Mouse (Mus musculus) right cerebral cortex, postnatal 4 days (tissue): ENCODE results near the gene Etfrf1.

Experiments used
- DNase-seq: peaks from one replicate; pipeline ENCODE4 v3.0.0-alpha.2; 2022

The Etfrf1 gene

GRCm38 (mm10) chr6:145226296-145226695, 15.4 kb downstream of the Etfrf1 start:
- DNase-seq: no peak

DNA sequence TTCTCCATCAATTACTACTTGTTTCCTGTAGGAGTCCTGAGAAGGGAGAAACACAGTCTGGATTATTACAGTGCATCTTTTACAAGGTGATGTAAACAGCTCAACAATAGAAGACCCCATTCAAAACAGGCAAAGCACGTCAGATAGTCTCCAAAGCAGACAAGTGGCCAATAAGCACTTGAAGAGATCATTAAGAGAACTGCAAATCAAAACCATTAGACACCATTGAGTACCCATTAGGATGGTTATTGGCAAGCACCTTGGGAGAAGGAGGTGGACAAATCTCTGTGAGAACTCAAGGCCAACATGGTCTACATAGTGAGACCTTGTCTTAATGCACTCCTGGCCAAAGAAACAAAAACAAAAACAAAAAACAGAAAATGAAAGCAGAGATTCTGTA, 23.5 kb downstream of the Etfrf1 start:
- no peak for DNase-seq

DNA sequence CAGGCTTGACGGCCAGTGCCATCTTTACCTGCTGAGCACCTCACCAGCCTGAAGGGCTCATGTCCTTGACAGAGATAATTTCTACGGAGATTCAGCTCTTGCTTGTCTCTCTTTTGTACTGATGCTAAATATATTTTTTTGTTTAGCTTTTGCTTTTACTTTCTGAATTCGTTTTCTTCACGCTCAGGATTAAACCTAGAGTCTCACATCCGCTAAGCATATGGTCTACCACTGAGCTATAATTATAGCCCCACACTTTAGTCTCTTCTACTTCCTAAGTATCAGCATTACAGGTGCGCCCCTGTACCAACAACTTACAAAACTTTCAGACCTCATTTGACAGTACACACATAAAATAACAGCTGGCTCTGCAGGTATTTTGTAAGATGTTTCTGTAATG, 24.4 kb downstream of the Etfrf1 start:
- DNase-seq: no peak

DNA sequence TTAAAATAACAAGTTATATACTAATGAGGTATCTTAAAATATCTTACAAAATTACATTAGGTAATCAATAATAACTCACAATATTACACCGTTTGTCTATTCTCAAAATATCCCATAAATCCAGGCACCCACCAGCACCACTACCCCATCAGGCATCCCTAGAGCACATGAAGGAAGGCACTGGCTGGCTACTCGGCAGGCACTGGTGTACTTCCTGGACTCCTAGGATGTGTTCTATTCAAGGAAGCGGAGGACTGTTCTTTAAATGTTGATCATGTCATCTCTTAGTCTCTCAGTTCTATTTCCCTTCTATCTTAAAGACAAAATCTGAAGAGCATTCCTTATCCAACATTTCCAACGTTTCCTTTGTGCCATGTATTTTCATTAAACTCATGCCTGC, 26.2 kb downstream of the Etfrf1 start:
- DNase-seq: no peak

- DNase-seq: no peak
Measured at GRCm38 (mm10) chr6:145240285-145240684, 29.4 kb downstream of the Etfrf1 start.

DNA sequence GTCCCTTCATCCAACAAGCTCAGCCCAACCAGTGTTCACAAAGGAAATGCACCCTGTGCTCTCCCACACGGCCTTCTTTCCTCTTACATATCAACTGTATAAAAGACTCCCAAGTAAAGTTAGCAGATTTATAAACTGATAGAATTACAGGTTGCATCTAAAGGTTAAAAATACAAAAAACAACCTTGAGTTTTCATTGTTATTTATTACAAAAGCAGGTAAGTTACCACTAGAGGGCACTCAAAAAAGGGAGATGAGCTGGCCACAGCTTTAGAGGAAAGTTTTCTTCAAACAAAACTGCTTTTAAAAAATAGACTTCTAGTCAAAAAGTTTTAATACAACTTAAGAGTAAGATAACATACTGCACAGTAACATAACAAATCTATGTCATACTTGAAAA, 31.6 kb downstream of the Etfrf1 start:
- DNase-seq: no peak

DNA sequence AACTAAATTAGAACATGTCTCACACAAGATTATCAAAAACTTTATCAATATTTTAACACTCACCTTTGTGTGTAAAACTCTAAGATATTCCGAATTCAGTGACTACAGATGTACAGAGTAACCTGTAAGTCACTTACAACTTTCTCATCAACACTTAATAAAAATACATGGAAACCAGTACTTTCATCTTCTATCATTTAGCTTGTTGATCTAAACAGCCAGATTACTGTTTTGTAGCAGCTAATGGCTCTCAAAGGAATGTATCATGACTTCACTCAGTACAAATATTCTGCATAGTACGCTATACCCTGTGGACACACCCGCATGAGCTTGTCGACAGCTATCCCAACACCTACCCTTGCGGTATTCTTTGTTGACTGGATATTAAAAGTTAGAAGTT, 35.9 kb downstream of the Etfrf1 start:
- no peak for DNase-seq

DNA sequence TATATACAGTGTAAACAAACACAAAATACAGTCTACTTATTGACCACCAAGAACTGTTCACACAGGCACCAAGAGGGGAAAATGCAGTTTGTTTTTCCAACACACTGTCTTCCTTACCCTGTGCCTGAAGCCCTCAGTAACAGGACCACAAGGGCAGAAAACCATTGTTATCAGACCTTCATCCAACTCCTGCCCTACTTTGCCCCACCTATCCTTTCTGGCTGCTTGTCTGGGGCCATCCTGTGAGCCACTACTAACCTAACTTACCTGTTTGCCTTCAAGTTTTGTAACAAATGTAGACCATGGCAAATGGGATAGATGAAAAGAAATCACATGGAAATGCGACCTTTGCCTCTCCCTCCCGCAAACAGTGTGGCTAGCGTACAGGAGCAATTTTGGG, 37.0 kb downstream of the Etfrf1 start:
- DNase-seq: no peak

- peak; percentile 39 for DNase-seq
Measured at GRCm38 (mm10) chr6:145249291-145250184, 38.6 kb downstream of the Etfrf1 start.

- peak; percentile 90 for DNase-seq
Measured at GRCm38 (mm10) chr6:145250185-145250791, 39.4 kb downstream of the Etfrf1 start, which contains the start of gene Kras. Gene Kras, minus strand, starts transcription at chr6:145250239.

GRCm38 (mm10) chr6:145250820-145251219, 39.9 kb downstream of the Etfrf1 start:
- no peak for DNase-seq

- DNase-seq: no peak
Measured at GRCm38 (mm10) chr6:145255952-145256700, 45.2 kb downstream of the Etfrf1 start.

- no peak for DNase-seq
Measured at GRCm38 (mm10) chr6:145256701-145257073, 45.8 kb downstream of the Etfrf1 start.

- DNase-seq: no peak
Measured at GRCm38 (mm10) chr6:145262314-145262713, 51.4 kb downstream of the Etfrf1 start.
